Mouse (Mus musculus) CH12.LX (cell line): ENCODE results near the gene Kcnk3.

Experiments
- CTCF ChIP-seq, 2 experiments: IDR thresholded peaks in 1 of 2; conservative IDR thresholded peaks in 1 of 2; 2 replicates each; pipeline ENCODE4 v1.5.1; 2011 to 2012; ENCODE audit warnings: low read depth in 2 of 2, low read length in 2 of 2, improper control_type of control experiment in 1 of 2, inconsistent platforms in 1 of 2, mild to moderate bottlenecking in 1 of 2, moderate library complexity in 1 of 2
- EP300 ChIP-seq: IDR thresholded peaks from 2 replicates; pipeline ENCODE4 v1.6.1; 2011; ENCODE audit warnings: low read length, improper control_type of control experiment
- HCFC1 ChIP-seq: IDR thresholded peaks from 2 replicates; pipeline ENCODE4 v1.6.1; 2012; ENCODE audit warnings: low read depth, mild to moderate bottlenecking, inconsistent platforms, low read length, improper control_type of control experiment
- MAFK ChIP-seq: IDR thresholded peaks from 2 replicates; pipeline ENCODE4 v1.6.1; 2011; ENCODE audit warnings: low read length, improper control_type of control experiment; ENCODE audit not compliant: insufficient replicate concordance
- MAX ChIP-seq: IDR thresholded peaks from 2 replicates; pipeline ENCODE4 v1.6.1; 2011; ENCODE audit warnings: low read length, improper control_type of control experiment
- POLR2A ChIP-seq: IDR thresholded peaks from 2 replicates; pipeline ENCODE4 v1.6.1; 2011; ENCODE audit warnings: low read depth, mild to moderate bottlenecking, improper control_type of control experiment, low read length
- RCOR1 ChIP-seq: conservative IDR thresholded peaks from 2 replicates; pipeline ENCODE4 v1.6.1; 2012; ENCODE audit warnings: low read depth, mild to moderate bottlenecking, inconsistent platforms, low read length, improper control_type of control experiment
- ZMIZ1 ChIP-seq: IDR thresholded peaks from 2 replicates; pipeline ENCODE4 v1.6.1; 2012; ENCODE audit warnings: low read depth, mild to moderate bottlenecking, inconsistent platforms, low read length, improper control_type of control experiment

DNA sequence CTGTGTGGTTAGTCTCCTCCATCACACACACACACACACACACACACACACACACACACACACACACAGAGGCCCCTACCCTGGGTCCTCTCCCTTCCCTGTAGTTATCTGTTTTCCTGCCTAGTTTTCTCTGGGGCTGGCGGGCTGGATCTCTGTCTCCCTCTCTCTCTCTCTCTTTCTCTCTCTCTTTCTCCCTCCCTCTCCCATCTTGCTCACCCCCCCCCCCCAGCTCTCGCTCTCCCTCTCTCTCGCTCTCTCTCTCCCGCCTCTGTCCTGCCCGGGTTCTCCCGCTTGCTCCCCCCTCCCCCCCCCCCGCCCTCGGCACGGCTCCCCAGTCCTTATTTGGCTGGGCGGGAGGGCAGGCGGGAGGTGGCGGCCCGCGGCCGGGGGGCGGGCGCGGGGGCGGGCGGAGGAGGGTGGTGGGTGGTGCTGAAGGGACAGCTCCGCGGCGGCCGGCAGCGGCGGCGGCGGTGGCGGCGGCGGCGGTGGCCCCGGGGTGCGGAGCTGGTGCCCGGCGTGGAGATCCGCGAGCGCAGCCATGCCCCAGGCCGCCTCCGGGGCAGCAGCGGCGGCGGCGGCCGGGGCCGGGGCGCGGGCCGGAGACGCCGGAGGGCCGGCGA is at the start of gene Kcnk3:
- TF ChIP-seq HCFC1 (no peak), CTCF (conservative IDR thresholded peaks at IDR 0.05 in 1 of 2, IDR thresholded peaks at IDR 0.05 in 1 of 2; ENCODE audit: low read depth in 2 of 2, low read length in 2 of 2) (no peak), MAX (no peak), RCOR1 (no peak), POLR2A (no peak), ZMIZ1 (no peak), EP300 (no peak), MAFK (no peak)
